Mouse (Mus musculus): Measurements from ENCODE around the gene Gm17555.
"Not testable (repeated sequence)": the region's sequence is repeated elsewhere in the genome, so short reads cannot be mapped to it uniquely, and the experiment has no call there.

The Gm17555 gene

DNA sequence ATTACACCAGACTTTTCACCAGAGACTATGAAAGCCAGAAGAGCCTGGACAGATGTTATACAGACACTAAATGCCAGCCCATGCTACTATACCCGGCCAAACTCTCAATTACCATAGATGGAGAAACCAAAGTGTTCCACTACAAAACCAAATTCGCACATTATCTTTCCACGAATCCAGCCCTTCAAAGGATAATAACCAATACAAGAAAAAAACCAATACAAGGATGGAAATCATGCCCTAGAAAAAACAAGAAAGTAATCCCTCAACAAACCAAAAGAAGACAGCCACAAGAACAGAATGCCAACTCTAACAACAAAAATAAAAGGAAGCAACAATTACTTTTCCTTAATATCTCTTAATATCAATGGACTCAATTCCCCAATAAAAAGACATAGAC lies at the start of gene Gm17555:
Gm17555 (plus strand) TSS at position 301 of the 400 bp plus-strand sequence.
- DNase-seq (ENCODE audit: low spot score in 2 of 2) = not testable (repeated sequence)

DNA sequence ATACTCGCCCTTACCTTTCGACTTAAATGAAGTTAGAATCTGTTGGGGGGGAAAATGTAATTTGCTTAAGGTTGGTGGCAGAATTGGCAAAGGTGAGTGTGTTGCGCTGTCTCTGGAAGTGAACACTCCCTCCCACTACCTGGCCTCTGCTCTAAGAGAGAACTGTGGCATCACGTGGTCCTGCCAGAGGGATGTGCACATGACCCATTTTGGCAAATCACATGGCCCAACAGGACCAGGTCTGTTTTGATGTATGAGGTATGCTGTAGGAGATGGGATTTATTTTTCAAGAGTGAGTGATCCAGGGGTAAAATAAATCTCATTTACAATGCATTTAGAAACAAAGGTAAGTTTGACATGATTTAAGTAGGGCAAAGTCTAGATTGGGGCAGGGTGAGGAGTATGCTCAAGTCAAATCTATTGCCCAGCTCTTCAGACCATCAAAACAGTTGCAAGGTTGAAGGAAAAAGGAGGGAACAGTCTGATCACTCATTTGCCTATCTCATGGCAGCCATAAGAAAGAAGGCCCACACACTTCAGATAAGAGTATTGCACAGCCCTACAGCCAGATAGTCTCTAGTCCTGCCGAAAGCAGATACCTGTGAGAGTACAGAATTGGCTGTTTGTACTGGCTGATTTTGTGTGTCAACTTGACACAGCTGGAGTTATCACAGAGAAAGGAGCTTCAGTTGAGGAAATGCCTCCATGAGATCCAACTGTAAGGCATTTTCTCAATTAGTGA lies 49.5 kb upstream of the Gm17555 start:
- no peak for DNase-seq (ENCODE audit: low spot score in 2 of 2)

DNA sequence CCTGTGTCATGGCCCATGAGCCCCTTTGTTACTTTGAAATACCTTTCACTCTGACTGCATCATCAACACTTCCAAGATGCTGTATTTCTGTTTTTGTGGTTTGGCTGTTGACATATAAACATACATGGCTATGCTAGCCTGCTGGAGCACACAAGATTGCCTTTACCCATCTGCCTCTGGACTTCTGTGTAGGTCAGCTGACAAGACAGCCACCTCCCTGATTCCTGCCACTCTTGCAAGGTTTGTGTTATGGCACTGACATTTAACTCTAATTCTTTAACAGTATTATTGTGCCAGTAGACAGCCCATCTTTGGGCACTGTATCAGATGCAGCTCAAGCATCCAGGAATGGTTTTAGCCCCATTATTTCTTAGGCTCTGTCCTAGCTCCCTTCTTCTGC lies 48.6 kb upstream of the Gm17555 start:
- DNase-seq (ENCODE audit: low spot score in 2 of 2) = no peak

DNA sequence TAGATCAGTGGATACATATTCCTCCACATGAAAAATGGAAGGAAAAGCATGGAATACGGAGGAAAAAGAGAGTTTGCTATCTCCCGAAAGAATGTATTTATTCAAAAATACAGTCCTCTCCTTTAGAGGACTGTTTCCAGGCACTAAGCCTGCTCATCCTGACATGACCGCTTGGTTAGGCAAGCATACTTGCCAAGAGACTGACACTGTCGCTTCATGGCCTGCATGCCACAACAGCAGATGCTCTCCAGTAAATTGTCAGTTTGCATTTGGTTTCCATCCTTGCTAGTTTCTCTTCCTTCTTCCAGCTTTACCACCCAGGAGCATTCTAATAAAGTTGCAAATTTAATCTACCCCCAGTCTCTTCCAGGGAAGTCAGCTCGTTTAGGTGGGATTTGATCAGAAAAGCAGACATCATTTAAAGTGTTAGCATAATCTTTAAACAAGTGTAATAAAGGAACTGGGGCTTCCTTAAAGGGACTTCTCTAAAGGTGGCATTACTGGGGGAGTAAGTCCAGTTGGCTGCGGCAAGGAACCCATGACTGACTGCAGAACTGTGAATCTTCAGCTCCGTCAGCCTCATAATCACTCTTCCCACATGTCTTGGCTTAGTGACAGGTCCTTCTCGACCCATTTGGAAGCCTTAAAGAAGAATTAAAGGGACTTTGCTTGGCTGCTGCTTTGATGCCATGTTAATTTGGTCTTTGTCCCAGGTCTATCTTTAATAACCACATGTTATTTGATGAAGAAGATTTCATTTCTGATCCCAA lies 47.9 kb upstream of the Gm17555 start:
- no peak for DNase-seq (ENCODE audit: low spot score in 2 of 2)

DNA sequence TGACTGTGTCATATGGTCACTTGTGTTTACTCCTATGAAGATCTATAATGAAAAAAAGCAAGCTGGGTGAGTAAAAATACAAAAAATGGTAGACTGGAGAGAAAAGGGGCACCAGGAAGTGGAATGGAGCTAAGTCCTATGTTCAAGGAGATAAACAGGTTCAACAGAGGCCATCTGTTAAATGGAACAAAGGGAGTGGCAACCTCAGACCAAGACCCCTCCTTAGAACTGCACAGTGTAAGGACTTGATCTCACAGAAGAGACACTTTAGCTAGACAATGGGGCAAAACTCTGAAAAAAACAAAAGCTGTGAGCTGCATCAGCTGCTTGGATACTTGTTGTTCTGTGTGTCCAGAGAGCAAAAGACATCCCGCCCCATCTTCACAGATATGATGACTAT lies 43.5 kb upstream of the Gm17555 start:
- DNase-seq (ENCODE audit: low spot score in 2 of 2) = no peak

DNA sequence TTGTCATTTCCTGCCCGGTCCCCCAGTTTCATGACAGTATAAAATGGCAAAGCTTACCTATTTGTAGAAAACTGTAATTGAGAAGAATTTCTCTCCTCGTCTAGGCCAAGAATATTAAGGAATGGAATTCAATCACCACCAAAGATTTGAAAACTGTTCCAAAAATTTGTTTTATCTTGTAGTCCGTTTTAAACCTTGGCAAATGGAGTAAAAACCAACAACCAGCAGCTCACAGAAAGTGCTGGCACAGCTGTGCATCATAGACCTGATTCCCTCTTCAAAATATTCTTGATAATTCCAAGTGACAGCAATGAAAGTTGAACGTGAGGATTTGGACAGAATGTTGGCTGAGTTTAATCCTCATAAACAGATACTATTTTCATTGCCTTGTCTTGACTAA lies 23.6 kb upstream of the Gm17555 start:
- DNase-seq (ENCODE audit: low spot score in 2 of 2) = no peak

DNA sequence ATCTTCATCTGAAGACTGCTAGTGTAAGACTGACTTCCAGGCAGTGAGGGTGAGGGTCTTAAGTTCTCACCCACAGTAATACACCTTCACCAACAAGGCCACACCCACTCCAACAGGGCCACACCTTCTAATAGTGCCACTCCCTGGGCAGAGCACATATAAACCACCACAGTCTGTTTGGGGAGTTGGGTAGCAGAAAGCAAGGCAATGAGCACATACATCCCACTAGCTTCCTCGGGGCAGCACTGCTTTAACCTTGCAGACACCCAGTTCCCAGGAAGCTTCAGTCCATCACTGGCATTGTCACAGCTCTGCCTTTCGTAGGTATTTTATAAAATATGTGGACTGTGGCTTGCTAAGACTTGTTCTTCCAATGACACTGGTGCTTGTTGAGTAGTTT lies 22.8 kb upstream of the Gm17555 start:
- no peak for DNase-seq (ENCODE audit: low spot score in 2 of 2)

DNA sequence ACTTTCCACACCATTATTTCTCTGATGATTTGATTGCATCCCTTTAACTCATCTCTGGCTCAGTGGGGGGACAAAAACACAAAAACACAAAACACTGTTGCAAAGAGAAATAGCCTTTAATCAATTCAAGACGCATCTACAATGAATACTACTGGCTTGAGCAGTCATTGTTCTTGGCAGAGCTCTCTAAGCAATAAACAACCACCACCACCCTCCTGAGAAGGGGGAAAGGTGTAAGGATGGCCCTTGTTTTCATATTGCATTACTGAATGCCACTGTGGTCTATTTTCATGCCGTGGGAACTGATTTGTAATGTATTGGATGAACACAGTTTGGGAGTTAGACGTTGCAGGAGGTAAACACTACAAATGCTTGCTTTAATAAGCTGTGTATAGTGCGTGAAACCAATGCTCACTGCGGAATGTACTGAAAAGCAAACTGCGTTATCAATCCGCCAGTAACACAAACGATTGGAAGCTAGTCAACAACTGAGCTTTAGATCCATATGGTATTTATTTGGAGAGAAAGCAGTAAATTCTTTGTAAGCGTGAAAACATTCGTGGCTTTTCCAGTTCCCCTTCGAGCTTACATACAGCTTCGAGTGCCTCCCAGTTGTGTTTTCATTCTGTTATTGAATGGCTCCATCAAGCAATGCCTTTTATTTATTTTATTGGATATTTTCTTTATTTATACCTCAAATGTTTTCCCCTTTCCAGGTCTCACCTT lies 19.1 kb upstream of the Gm17555 start:
- DNase-seq (ENCODE audit: low spot score in 2 of 2) = no peak

DNA sequence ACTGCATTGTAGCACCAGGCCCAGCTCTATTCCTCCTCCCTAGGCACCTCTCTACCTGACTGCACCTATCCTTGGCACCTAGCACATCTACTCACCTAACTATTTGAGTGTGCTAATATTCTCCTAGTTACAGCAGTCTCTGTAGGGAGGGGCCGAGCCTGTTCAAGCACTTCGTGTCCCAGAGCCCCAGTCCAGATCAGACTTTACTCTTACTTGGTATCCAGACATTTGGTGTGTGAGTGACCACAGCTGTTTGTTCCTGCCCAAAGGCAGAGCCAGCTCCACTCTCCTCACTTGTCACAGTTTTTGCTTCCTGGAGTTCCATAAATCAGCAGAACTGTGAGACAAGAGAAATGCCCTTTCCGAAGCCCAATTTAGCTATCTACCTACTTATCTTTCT lies 15.9 kb upstream of the Gm17555 start:
- DNase-seq (ENCODE audit: low spot score in 2 of 2) = no peak

DNA sequence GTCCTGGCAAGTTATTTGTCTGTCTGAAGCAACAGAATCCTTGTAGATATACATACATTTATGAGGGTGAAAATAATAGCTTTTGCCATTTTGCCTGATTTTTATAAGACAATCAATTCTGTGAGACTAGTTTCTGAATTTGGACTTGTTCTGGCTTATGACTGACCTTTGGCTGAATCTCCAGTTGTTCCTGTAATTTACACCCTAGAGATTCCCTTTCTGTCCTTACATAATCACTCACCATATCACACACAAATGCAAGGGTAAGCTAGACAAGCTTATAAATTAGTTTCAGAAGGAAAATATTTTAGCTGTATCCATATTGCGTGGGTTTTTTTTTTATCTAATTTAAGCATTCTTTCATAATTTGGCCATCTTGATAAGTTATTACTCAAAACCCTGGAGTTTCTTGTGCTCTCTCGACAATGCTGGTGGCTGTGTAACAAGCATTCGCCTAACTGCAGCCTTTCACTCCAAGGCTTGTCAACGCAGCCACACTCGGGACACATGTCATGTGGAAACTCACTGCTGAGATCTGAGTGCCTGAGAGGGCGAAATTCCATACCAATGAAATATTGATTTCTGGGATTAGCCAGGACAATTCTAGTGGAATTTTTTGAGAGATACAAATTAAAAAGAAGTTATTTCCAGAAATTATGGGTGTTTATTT lies 3.8 kb upstream of the Gm17555 start:
- no peak for DNase-seq (ENCODE audit: low spot score in 2 of 2)

DNA sequence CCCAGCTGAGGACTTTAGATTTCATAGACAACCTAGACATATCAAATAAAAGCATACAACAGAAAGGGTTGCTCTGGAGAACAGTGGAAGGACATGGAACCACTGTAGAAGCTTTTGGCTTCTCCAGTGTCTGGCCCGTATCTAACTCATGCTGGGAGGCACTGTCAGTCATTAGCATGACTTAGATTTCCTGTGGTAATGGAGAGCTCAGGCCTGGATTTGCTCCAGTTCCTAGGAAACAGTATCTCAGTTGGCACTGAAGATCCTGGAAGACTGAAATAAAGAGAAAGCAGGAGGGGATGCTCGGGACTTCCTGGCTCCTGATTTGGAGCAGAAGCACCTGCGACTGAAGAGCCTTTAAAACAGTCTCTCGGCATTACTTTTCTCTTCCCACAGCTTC lies 12.7 kb downstream of the Gm17555 start:
- DNase-seq (ENCODE audit: low spot score in 2 of 2) = no peak

DNA sequence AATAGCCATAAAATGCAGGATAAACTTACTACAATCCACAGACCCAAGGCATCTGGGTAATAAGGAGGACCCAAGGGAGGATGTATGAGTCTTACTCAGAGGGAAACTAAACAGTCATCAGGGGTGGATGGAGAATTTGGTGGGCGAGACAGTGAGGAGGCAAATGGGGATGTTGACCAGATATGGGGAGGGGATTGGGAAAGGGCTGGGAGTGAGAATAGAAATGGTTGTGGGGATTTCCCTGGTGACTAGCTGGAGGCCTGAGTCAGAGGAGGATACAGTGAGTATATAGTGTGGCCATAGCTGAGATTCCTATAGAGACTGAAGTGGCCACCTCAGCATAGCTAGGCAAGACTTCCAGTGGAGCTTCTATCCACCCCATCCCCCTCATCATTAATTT lies 16.8 kb downstream of the Gm17555 start:
- DNase-seq (ENCODE audit: low spot score in 2 of 2) = no peak

DNA sequence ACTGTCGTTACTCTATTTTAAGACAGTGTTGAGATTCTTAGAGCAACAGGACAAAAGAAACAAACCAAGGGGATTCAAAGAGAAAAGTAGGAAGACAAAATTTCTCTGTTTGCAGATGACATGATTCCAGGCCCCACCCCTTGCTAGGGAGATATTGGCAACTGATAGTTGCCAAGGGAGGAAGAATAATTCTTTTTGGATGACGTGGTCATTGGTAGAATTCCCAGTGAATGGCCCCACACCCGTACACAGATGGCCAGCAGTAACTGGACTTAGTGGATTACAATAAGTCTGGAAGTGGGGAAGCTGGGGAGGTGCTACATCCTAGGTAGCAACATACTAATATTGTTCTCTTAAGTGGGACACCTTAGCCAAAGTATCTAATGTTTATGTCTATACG lies 22.0 kb downstream of the Gm17555 start:
- no peak for DNase-seq (ENCODE audit: low spot score in 2 of 2)

DNA sequence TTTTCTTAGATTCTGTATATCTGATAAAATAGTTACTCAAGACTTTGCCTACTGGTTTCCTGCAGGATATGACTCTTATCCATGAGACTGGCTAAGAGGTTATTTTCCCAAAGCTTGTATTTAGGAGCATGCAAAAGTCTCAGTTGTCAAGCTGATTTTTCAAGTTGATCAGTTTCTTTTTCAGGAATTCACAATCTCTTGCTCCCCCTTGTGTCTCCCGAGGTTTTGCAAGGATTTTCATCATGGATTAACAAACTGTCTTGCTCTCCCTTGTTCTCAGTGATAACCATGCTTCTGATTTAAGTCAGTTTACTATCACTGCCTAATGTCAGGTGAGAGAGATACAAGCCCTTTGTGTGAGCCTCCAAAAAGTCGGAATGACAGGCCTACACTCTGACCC lies 30.5 kb downstream of the Gm17555 start:
- no peak for DNase-seq (ENCODE audit: low spot score in 2 of 2)

DNA sequence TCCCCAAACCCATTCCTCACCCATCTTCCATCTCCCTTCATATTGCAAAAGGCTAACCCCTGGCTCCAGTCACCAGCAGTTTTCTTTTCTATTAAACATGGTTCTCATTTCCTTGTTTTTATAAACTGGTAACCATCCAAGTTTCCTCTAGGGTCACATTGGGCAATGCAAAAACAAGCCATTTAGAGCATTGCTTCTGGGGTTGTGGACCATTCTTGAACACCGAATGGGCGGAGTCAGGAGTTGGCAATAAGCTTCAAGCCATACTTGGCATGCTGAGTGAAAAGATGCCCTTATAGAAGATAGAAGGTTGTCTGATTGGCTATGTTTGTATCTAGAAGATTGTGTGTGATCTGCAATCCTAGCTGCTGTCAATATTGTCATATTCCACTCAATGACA lies 33.6 kb downstream of the Gm17555 start:
- DNase-seq (ENCODE audit: low spot score in 2 of 2) = no peak

DNA sequence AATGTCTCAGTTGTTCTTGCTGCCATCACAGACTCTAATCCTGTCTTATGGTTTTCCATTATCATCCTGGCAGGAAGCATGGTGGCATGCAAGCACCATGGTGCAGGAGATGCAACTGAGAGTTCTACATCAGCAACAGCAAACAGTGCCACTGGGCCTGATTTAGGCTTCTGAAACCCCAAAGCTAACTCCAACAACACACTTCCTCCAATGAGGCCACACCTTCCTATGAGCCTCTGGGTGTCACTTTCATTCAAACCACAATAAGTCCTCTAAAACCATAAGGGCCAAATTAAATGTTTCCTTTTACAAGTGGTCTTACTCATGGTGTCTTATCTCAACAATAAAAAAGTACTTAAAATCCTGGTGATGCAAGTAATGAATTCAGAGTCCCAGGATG lies 37.3 kb downstream of the Gm17555 start:
- no peak for DNase-seq (ENCODE audit: low spot score in 2 of 2)
